Mouse (Mus musculus): ENCODE results near the gene Adra2b. TPM values are rescaled to one million over a fixed set of nuclear protein-coding genes. Genes with fewer than 3 reads are reported as not detected.

Gene Adra2b
- total and polyA plus RNA-seq, 3 experiments = 0.73 to 1.1 (median 1.0) TPM

DNA sequence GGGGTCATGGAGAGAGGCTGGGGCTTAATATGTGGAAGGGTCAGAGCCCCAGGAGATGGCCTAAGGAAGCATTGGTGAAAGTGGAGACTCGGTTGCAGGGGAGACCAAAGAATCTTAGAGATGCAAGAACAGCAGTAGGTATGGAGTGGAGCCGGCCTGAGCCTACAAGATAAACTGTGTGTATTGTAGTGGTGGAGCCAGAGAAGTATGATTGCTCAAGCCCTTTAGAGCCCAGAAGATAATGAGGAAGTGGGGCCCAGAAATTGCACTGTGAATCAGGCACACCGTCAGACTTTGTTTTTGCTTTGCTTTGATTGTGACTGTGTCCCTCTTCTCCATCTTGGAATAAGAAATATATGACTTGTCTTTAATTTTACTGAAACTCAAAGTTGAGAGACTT, 28.3 kb downstream of the Adra2b start:
- Histone ChIP-seq H3K79me2 (replicated peaks; ENCODE audit: control insufficient read depth, insufficient read depth, low read length) (no peaks in the 10 kb centered on the region), H3K4me3 (no peak overlapping the region), H3K9ac (ENCODE audit: low read depth, low read length) (no peak overlapping the region), H3K36me3 (ENCODE audit: control insufficient read depth, insufficient read depth, low read length) (no peaks in the 10 kb centered on the region), H3K4me1 (ENCODE audit: control insufficient read depth, insufficient read depth, low read length) (no peaks in the 10 kb centered on the region), H3K27me3 (ENCODE audit: control insufficient read depth, insufficient read depth, low read length) (no peaks in the 10 kb centered on the region), H3K27ac (no peak overlapping the region)
- TF ChIP-seq CTCF (IDR thresholded peaks at IDR 0.05) = no peak
- TF ChIP-seq EP300 (IDR thresholded peaks at IDR 0.05; ENCODE audit: insufficient read depth, low read depth, low read length) = no peak
- no peak for TF ChIP-seq POLR2A (IDR thresholded peaks at IDR 0.05; ENCODE audit: insufficient read depth, low read depth, low read length)
- WGBS = 40% methylated on average over 3 of the region's 3 CpGs
- intact Hi-C loops (cut with DNase I) = no loop called here
- no peak for DNase-seq

DNA sequence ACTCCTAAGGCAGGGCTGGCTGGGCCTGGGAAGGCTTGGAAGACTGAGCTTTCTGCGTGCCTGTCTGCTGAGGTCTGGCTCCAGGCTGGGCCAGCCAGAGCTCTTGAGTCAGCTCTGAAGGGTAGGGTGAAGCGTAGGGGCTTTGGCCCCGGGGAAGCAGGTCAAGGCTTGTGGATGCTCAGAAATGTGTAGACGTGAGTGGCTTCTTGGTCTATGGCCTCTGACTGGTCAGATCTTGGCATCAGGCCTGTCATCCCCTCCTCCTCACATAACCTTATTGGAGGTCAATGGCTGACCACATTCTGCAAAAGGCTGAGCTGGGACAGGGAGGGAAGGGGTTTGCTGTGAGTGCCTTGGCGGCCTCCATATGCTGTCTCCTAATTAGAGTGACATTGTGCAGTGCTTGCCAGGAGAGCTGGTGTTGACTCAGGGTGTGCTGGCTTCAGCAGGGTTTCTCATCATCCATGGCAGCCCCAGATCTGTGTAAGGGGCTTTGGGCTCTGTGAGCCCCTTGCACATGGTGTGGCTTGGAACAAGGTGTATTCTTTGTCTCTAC, 31.7 kb downstream of the Adra2b start:
- H3K27me3 ChIP-seq (ENCODE audit: control insufficient read depth, insufficient read depth, low read length) = no peaks in the 10 kb centered on the region
- 81% methylated on average over 5 of the region's 5 CpGs for WGBS
- TF ChIP-seq EP300 (IDR thresholded peaks at IDR 0.05; ENCODE audit: insufficient read depth, low read depth, low read length) = no peak
- TF ChIP-seq CTCF (IDR thresholded peaks at IDR 0.05) = no peak
- no peak for TF ChIP-seq POLR2A (IDR thresholded peaks at IDR 0.05; ENCODE audit: insufficient read depth, low read depth, low read length)
- H3K36me3 ChIP-seq (ENCODE audit: control insufficient read depth, insufficient read depth, low read length) = no peaks in the 10 kb centered on the region
- no peaks in the 10 kb centered on the region for H3K79me2 ChIP-seq (replicated peaks; ENCODE audit: control insufficient read depth, insufficient read depth, low read length)
- no peak overlapping the region for H3K4me3 ChIP-seq
- DNase-seq = no peak
- no peak overlapping the region for H3K9ac ChIP-seq (ENCODE audit: low read depth, low read length)
- intact Hi-C loops (cut with DNase I) = no loop called here
- no peaks in the 10 kb centered on the region for H3K4me1 ChIP-seq (ENCODE audit: control insufficient read depth, insufficient read depth, low read length)
- H3K27ac ChIP-seq = no peak overlapping the region

DNA sequence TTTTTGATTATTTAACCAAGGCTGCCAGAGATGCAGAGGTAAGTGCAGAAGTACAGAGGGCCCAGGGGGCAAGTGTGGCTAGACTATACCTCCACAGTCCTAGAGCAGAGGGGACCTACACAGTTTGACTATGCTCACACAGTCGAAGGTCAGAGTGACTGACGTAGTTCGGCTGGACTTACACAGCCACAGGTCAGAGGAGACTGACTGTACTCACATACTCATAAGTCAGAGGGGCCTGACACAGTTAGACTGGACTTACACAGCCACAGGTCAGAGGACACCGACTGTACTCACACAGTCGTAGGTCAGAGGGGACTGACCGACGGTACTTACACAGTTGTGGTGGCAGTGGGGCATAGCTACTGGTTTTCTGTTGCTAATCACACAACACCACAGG, 35.7 kb downstream of the Adra2b start:
- Histone ChIP-seq H3K9ac (ENCODE audit: low read depth, low read length) (no peak overlapping the region), H3K27me3 (ENCODE audit: control insufficient read depth, insufficient read depth, low read length) (no peaks in the 10 kb centered on the region), H3K4me3 (no peak overlapping the region), H3K79me2 (replicated peaks; ENCODE audit: control insufficient read depth, insufficient read depth, low read length) (no peaks in the 10 kb centered on the region), H3K27ac (no peak overlapping the region), H3K4me1 (ENCODE audit: control insufficient read depth, insufficient read depth, low read length) (no peaks in the 10 kb centered on the region), H3K36me3 (ENCODE audit: control insufficient read depth, insufficient read depth, low read length) (no peaks in the 10 kb centered on the region)
- DNase-seq = no peak
- no peak for TF ChIP-seq POLR2A (IDR thresholded peaks at IDR 0.05; ENCODE audit: insufficient read depth, low read depth, low read length)
- no peak for TF ChIP-seq CTCF (IDR thresholded peaks at IDR 0.05)
- TF ChIP-seq EP300 (IDR thresholded peaks at IDR 0.05; ENCODE audit: insufficient read depth, low read depth, low read length) = no peak
- intact Hi-C loops (cut with DNase I) = no loop called here
- 87% methylated on average over 7 of the region's 7 CpGs for WGBS

- no peaks in the 10 kb centered on the region for H3K36me3 ChIP-seq (ENCODE audit: control insufficient read depth, insufficient read depth, low read length)
- WGBS = 76% methylated on average over 6 of the region's 6 CpGs
- TF ChIP-seq CTCF (IDR thresholded peaks at IDR 0.05) (no peak), POLR2A (IDR thresholded peaks at IDR 0.05; ENCODE audit: insufficient read depth, low read depth, low read length) (no peak), EP300 (IDR thresholded peaks at IDR 0.05; ENCODE audit: insufficient read depth, low read depth, low read length) (no peak)
- H3K79me2 ChIP-seq (replicated peaks; ENCODE audit: control insufficient read depth, insufficient read depth, low read length) = no peaks in the 10 kb centered on the region
- H3K4me3 ChIP-seq = no peak overlapping the region
- no peak overlapping the region for H3K9ac ChIP-seq (ENCODE audit: low read depth, low read length)
- H3K27me3 ChIP-seq (ENCODE audit: control insufficient read depth, insufficient read depth, low read length) = no peaks in the 10 kb centered on the region; the same call in 1 of the 2 replicates
- DNase-seq = no peak
- H3K27ac ChIP-seq = no peak overlapping the region
- intact Hi-C loops (cut with DNase I) = no loop called here
- H3K4me1 ChIP-seq (ENCODE audit: control insufficient read depth, insufficient read depth, low read length) = no peaks in the 10 kb centered on the region
These were observed 48.1 kb downstream of the Adra2b start for GRCm38 (mm10) chr2:127411126-127411525.

- no peak overlapping the region for H3K9ac ChIP-seq (ENCODE audit: low read depth, low read length)
- H3K4me1 ChIP-seq (ENCODE audit: control insufficient read depth, insufficient read depth, low read length) = no peaks in the 10 kb centered on the region
- no peak for DNase-seq
- H3K27me3 ChIP-seq (ENCODE audit: control insufficient read depth, insufficient read depth, low read length) = no peaks in the 10 kb centered on the region; the same call in 1 of the 2 replicates
- H3K79me2 ChIP-seq (replicated peaks; ENCODE audit: control insufficient read depth, insufficient read depth, low read length) = no peaks in the 10 kb centered on the region
- H3K27ac ChIP-seq = no peak overlapping the region
- WGBS = 63% methylated on average over 10 of the region's 10 CpGs
- no peaks in the 10 kb centered on the region for H3K36me3 ChIP-seq (ENCODE audit: control insufficient read depth, insufficient read depth, low read length)
- intact Hi-C loops (cut with DNase I) = no loop called here
- H3K4me3 ChIP-seq = no peak overlapping the region
- TF ChIP-seq CTCF (IDR thresholded peaks at IDR 0.05) = no peak
- no peak for TF ChIP-seq POLR2A (IDR thresholded peaks at IDR 0.05; ENCODE audit: insufficient read depth, low read depth, low read length)
- no peak for TF ChIP-seq EP300 (IDR thresholded peaks at IDR 0.05; ENCODE audit: insufficient read depth, low read depth, low read length)
These were observed 52.8 kb downstream of the Adra2b start for GRCm38 (mm10) chr2:127415806-127416205.

- Histone ChIP-seq H3K27me3 (ENCODE audit: control insufficient read depth, insufficient read depth, low read length) (no peaks in the 10 kb centered on the region; the same call in 1 of the 2 replicates), H3K79me2 (replicated peaks; ENCODE audit: control insufficient read depth, insufficient read depth, low read length) (no peaks in the 10 kb centered on the region), H3K27ac (no peak overlapping the region), H3K36me3 (ENCODE audit: control insufficient read depth, insufficient read depth, low read length) (no peaks in the 10 kb centered on the region), H3K9ac (ENCODE audit: low read depth, low read length) (no peak overlapping the region), H3K4me3 (no peak overlapping the region), H3K4me1 (ENCODE audit: control insufficient read depth, insufficient read depth, low read length) (no peaks in the 10 kb centered on the region)
- no peak for DNase-seq
- TF ChIP-seq EP300 (IDR thresholded peaks at IDR 0.05; ENCODE audit: insufficient read depth, low read depth, low read length) (no peak), CTCF (IDR thresholded peaks at IDR 0.05) (no peak), POLR2A (IDR thresholded peaks at IDR 0.05; ENCODE audit: insufficient read depth, low read depth, low read length) (no peak)
- intact Hi-C loops (cut with DNase I) = no loop called here
- WGBS = 77% methylated on average over 3 of the region's 3 CpGs
These were observed 53.7 kb downstream of the Adra2b start for GRCm38 (mm10) chr2:127416706-127417105.

Other genes starting within 250 kb of the Adra2b start
- 1 to 10 TPM in 1 of 2 experiments, under 1 TPM in 1; 0.64 to 1.4 TPM for gene Ncaph, start 229.3 kb upstream of the Adra2b start, total RNA-seq (2021)
- gene Ncaph, start 229.3 kb upstream of the Adra2b start, polyA plus RNA-seq (2012; rRNA removed) = 0.41 and 0.44 TPM in 2 replicates
- 10 to 100 TPM; 14.4 to 17.6 TPM for gene Itpripl1, start 219.8 kb upstream of the Adra2b start, total RNA-seq (2021)
- 7.9 and 11.5 TPM in 2 replicates for gene Itpripl1, start 219.8 kb upstream of the Adra2b start, polyA plus RNA-seq (2012; rRNA removed)
- under 1 TPM; 0.36 to 0.60 TPM for gene 1810024B03Rik, start 154.9 kb upstream of the Adra2b start, total RNA-seq (2021)
- 0.94 TPM in 2 replicates for gene 1810024B03Rik, start 154.9 kb upstream of the Adra2b start, polyA plus RNA-seq (2012; rRNA removed)
- 10 to 100 TPM; 59.3 to 69.5 TPM for gene Snrnp200, start 154.8 kb upstream of the Adra2b start, total RNA-seq (2021)
- gene Snrnp200, start 154.8 kb upstream of the Adra2b start, polyA plus RNA-seq (2012; rRNA removed) = 34.0 and 58.7 TPM in 2 replicates
- 10 to 100 TPM; 56.3 to 60.8 TPM for gene Ciao1, start 115.4 kb upstream of the Adra2b start, total RNA-seq (2021)
- gene Ciao1, start 115.4 kb upstream of the Adra2b start, polyA plus RNA-seq (2012; rRNA removed) = 59.1 and 74.2 TPM in 2 replicates
- gene Tmem127, start 115.3 kb upstream of the Adra2b start, total RNA-seq (2021) = 10 to 100 TPM; 24.8 to 27.4 TPM
- gene Tmem127, start 115.3 kb upstream of the Adra2b start, polyA plus RNA-seq (2012; rRNA removed) = 45.6 and 64.8 TPM in 2 replicates
- gene Stard7, start 93.0 kb upstream of the Adra2b start, total RNA-seq (2021) = 100 to 1,000 TPM; 150 to 165 TPM
- gene Stard7, start 93.0 kb upstream of the Adra2b start, polyA plus RNA-seq (2012; rRNA removed) = 64.0 and 151 TPM in 2 replicates
- under 1 TPM; 0.44 to 0.45 TPM for gene Dusp2, start 27.0 kb upstream of the Adra2b start, total RNA-seq (2021)
- 0.97 and 1.1 TPM in 2 replicates for gene Dusp2, start 27.0 kb upstream of the Adra2b start, polyA plus RNA-seq (2012; rRNA removed)
- gene Astl, start 24.6 kb upstream of the Adra2b start, total RNA-seq (2021) = not detected
- gene Astl, start 24.6 kb upstream of the Adra2b start, polyA plus RNA-seq (2012; rRNA removed) = not detected in 2 replicates
- gene Gpat2, start 62.0 kb downstream of the Adra2b start, total RNA-seq (2021) = not detected
- 0.06 and 0.08 TPM in 2 replicates for gene Gpat2, start 62.0 kb downstream of the Adra2b start, polyA plus RNA-seq (2012; rRNA removed)
- 10 to 100 TPM; 42.5 to 44.5 TPM for gene Fahd2a, start 81.4 kb downstream of the Adra2b start, total RNA-seq (2021)
- 34.5 and 40.3 TPM in 2 replicates for gene Fahd2a, start 81.4 kb downstream of the Adra2b start, polyA plus RNA-seq (2012; rRNA removed)
- gene Kcnip3, start 158.9 kb downstream of the Adra2b start, total RNA-seq (2021) = 1 to 10 TPM; 1.1 to 1.3 TPM
- 1.2 and 1.3 TPM in 2 replicates for gene Kcnip3, start 158.9 kb downstream of the Adra2b start, polyA plus RNA-seq (2012; rRNA removed)
- not detected for gene Prom2, start 178.3 kb downstream of the Adra2b start, total RNA-seq (2021)
- 0.06 and 0.14 TPM in 2 replicates for gene Prom2, start 178.3 kb downstream of the Adra2b start, polyA plus RNA-seq (2012; rRNA removed)
- gene Zfp661, start 223.9 kb downstream of the Adra2b start, total RNA-seq (2021) = 1 to 10 TPM; 1.7 to 2.0 TPM
- gene Zfp661, start 223.9 kb downstream of the Adra2b start, polyA plus RNA-seq (2012; rRNA removed) = 1.5 and 2.4 TPM in 2 replicates
- 10 to 100 TPM; 80.3 to 89.7 TPM for gene Mrps5, start 224.0 kb downstream of the Adra2b start, total RNA-seq (2021)
- gene Mrps5, start 224.0 kb downstream of the Adra2b start, polyA plus RNA-seq (2012; rRNA removed) = 58.2 and 68.4 TPM in 2 replicates

Measured in heart, adult 2 months (tissue).